Mouse (Mus musculus) liver, embryonic 11.5 days (tissue): ENCODE measurements at regions not wholly inside any gene's neighbourhood (a gene's known extent, or its start where the extent isn't known, plus 50 kb on each side); places are given as distances from the start of the nearest gene placed in this dataset.

ENCODE experiments used
- ATAC-seq: fragments of 200-750 bp; cut with Nextera tagmentation; replicated peaks from 2 replicates; pipeline ENCODE4 v1.8.0; 2017; ENCODE audit warnings: moderate number of reproducible peaks, mild to moderate bottlenecking, moderate TSS enrichment, moderate library complexity; ENCODE audit not compliant: low FRiP score
- DNase-seq: peaks from one replicate; pipeline ENCODE4 v3.0.0-alpha.2; 2017; ENCODE audit warnings: low spot score
- H3K27ac ChIP-seq: fragments of 300-500 bp; sonication (generic); 2 replicates; pipeline ENCODE4 v1.5.1; 2014; ENCODE audit warnings: mild to moderate bottlenecking, low read depth, low read length, control low read depth
- H3K27me3 ChIP-seq: fragments of 300-500 bp; sonication (generic); replicated peaks from 2 replicates; pipeline ENCODE4 v1.6.1; 2014; ENCODE audit warnings: low read length, mixed read lengths; ENCODE audit not compliant: control insufficient read depth, insufficient read depth
- H3K36me3 ChIP-seq: fragments of 300-500 bp; sonication (generic); 2 replicates; pipeline ENCODE4 v1.6.1; 2014; ENCODE audit warnings: mild to moderate bottlenecking, low read length, moderate library complexity, mixed read lengths; ENCODE audit not compliant: control insufficient read depth, insufficient read depth
- H3K4me1 ChIP-seq: fragments of 300-500 bp; sonication (generic); replicated peaks from 2 replicates; pipeline ENCODE4 v1.6.1; 2014; ENCODE audit warnings: low read length, mixed read lengths; ENCODE audit not compliant: control insufficient read depth, insufficient read depth
- H3K4me2 ChIP-seq: fragments of 300-500 bp; sonication (generic); 2 replicates; pipeline ENCODE4 v1.6.1; 2014; ENCODE audit warnings: mild to moderate bottlenecking, control low read depth, moderate library complexity
- H3K4me3 ChIP-seq: fragments of 300-500 bp; sonication (generic); 2 replicates; pipeline ENCODE4 v1.5.1; 2014; ENCODE audit warnings: low read depth, low read length, control low read depth
- H3K9ac ChIP-seq: fragments of 300-500 bp; sonication (generic); 2 replicates; pipeline ENCODE4 v1.6.1; 2014; ENCODE audit warnings: low read depth, low read length, control low read depth
- H3K9me3 ChIP-seq: fragments of 300-500 bp; sonication (generic); 2 replicates; pipeline ENCODE4 v1.6.1; 2016; ENCODE audit warnings: low read length, inconsistent platforms, mixed read lengths; ENCODE audit not compliant: control insufficient read depth
- WGBS: fragments of 180-500 bp; shearing (Covaris S2); extraction: QIAGEN DNeasy Blood & Tissue Kit; methylation state at CpG from one replicate; pipeline ENCODE4 v1.1.7; 2014; 5-methylcytosine and 5-hydroxymethylcytosine counted together

GRCm38 (mm10) chr5:133768856-133769255 lies 330.7 kb upstream of the Castor2 start:
- ATAC-seq: no peak
- Histone ChIP-seq H3K9ac (no peak overlapping the region), H3K27ac (no peak overlapping the region), H3K4me2 (no peak overlapping the region), H3K4me1 (no peaks in the 10 kb centered on the region), H3K36me3 (no peaks in the 10 kb centered on the region), H3K27me3 (no peaks in the 10 kb centered on the region), H3K4me3 (no peak overlapping the region), H3K9me3 (no peaks in the 10 kb centered on the region)
- WGBS: 68% methylated on average over 2 of the region's 2 CpGs
- DNase-seq: no peak

GRCm38 (mm10) chr5:133757817-133758216 lies 341.7 kb upstream of the Castor2 start:
- no peaks in the 10 kb centered on the region for H3K36me3 ChIP-seq
- H3K4me3 ChIP-seq: no peak overlapping the region
- no peaks in the 10 kb centered on the region for H3K9me3 ChIP-seq
- H3K27ac ChIP-seq: no peak overlapping the region
- DNase-seq: no peak
- H3K4me2 ChIP-seq: no peak overlapping the region
- H3K27me3 ChIP-seq: no peaks in the 10 kb centered on the region
- no peak overlapping the region for H3K9ac ChIP-seq
- no peaks in the 10 kb centered on the region for H3K4me1 ChIP-seq
- WGBS: 91% methylated on average over 2 of the region's 2 CpGs
- ATAC-seq: no peak

- Histone ChIP-seq H3K27ac (no peak overlapping the region), H3K4me3 (no peak overlapping the region), H3K9ac (no peak overlapping the region), H3K36me3 (no peaks in the 10 kb centered on the region), H3K4me1 (no peaks in the 10 kb centered on the region), H3K9me3 (no peaks in the 10 kb centered on the region), H3K4me2 (no peak overlapping the region), H3K27me3 (no peaks in the 10 kb centered on the region)
- ATAC-seq (no peak), DNase-seq (no peak)
- WGBS: 41% methylated on average over 7 of the region's 7 CpGs
Observed at GRCm38 (mm10) chr5:133754180-133754579, 345.3 kb upstream of the Castor2 start.

- no peak overlapping the region for H3K9ac ChIP-seq
- no peak overlapping the region for H3K27ac ChIP-seq
- no peaks in the 10 kb centered on the region for H3K27me3 ChIP-seq
- H3K4me2 ChIP-seq: no peak overlapping the region
- H3K36me3 ChIP-seq: no peaks in the 10 kb centered on the region
- ATAC-seq: no peak
- no peaks in the 10 kb centered on the region for H3K4me1 ChIP-seq
- H3K9me3 ChIP-seq: no peaks in the 10 kb centered on the region
- DNase-seq: no peak
- H3K4me3 ChIP-seq: no peak overlapping the region
- 40% methylated on average over 8 of the region's 8 CpGs for WGBS
Observed at GRCm38 (mm10) chr5:133753461-133754160, 345.9 kb upstream of the Castor2 start.

- H3K36me3 ChIP-seq: no peaks in the 10 kb centered on the region
- 81% methylated on average over 1 of the region's 1 CpGs for WGBS
- no peak for ATAC-seq
Observed at GRCm38 (mm10) chr5:133746960-133747359, 352.6 kb upstream of the Castor2 start.

GRCm38 (mm10) chr5:133746411-133746810 lies 353.1 kb upstream of the Castor2 start:
- DNase-seq (no peak), ATAC-seq (no peak)
- WGBS: 72% methylated on average over 10 of the region's 10 CpGs
- H3K9me3 ChIP-seq: peaks cover 3% of the 10 kb centered on the region; the same call in 1 of the 2 replicates
- H3K4me3 ChIP-seq: no peak overlapping the region
- no peaks in the 10 kb centered on the region for H3K27me3 ChIP-seq
- H3K4me2 ChIP-seq: no peak overlapping the region
- H3K36me3 ChIP-seq: no peaks in the 10 kb centered on the region
- H3K27ac ChIP-seq: no peak overlapping the region
- H3K4me1 ChIP-seq: no peaks in the 10 kb centered on the region
- H3K9ac ChIP-seq: no peak overlapping the region

More at GRCm38 (mm10) chr5:133746960-133747359, 352.6 kb upstream of the Castor2 start:
- Histone ChIP-seq H3K4me2 (no peak overlapping the region), H3K4me1 (no peaks in the 10 kb centered on the region), H3K4me3 (no peak overlapping the region), H3K27me3 (no peaks in the 10 kb centered on the region), H3K27ac (no peak overlapping the region), H3K9me3 (peaks cover 3% of the 10 kb centered on the region; the same call in 1 of the 2 replicates), H3K9ac (no peak overlapping the region)
- no peak for DNase-seq

GRCm38 (mm10) chr5:133744136-133744535 lies 355.4 kb upstream of the Castor2 start:
- Histone ChIP-seq H3K4me3 (no peak overlapping the region), H3K36me3 (no peaks in the 10 kb centered on the region), H3K27ac (no peak overlapping the region), H3K27me3 (no peaks in the 10 kb centered on the region), H3K9me3 (peaks cover 3% of the 10 kb centered on the region; the same call in 1 of the 2 replicates), H3K9ac (no peak overlapping the region), H3K4me1 (no peaks in the 10 kb centered on the region), H3K4me2 (no peak overlapping the region)
- 81% methylated on average over 3 of the region's 3 CpGs for WGBS
- DNase-seq (no peak), ATAC-seq (no peak)

GRCm38 (mm10) chr5:133743606-133744005 lies 355.9 kb upstream of the Castor2 start:
- 78% methylated on average over 2 of the region's 2 CpGs for WGBS
- Histone ChIP-seq H3K4me2 (no peak overlapping the region), H3K9me3 (peaks cover 3% of the 10 kb centered on the region; the same call in 1 of the 2 replicates), H3K9ac (no peak overlapping the region), H3K4me1 (no peaks in the 10 kb centered on the region), H3K36me3 (no peaks in the 10 kb centered on the region), H3K27me3 (no peaks in the 10 kb centered on the region), H3K4me3 (no peak overlapping the region), H3K27ac (no peak overlapping the region)
- ATAC-seq (no peak), DNase-seq (no peak)

- no peaks in the 10 kb centered on the region for H3K27me3 ChIP-seq
- ATAC-seq (no peak), DNase-seq (no peak)
- H3K9me3 ChIP-seq: 0 out of 2 replicates have a peak, but pooled peaks cover 3% of the 10 kb centered on the region
- no peak overlapping the region for H3K27ac ChIP-seq
- no peak overlapping the region for H3K4me3 ChIP-seq
- H3K36me3 ChIP-seq: no peaks in the 10 kb centered on the region
- no peaks in the 10 kb centered on the region for H3K4me1 ChIP-seq
- 77% methylated on average over 4 of the region's 4 CpGs for WGBS
- no peak overlapping the region for H3K4me2 ChIP-seq
- no peak overlapping the region for H3K9ac ChIP-seq
Observed at GRCm38 (mm10) chr5:133731871-133732270, 367.6 kb upstream of the Castor2 start.
